Mouse (Mus musculus): ENCODE results near the gene Amd1. TPM values are rescaled to one million over a fixed set of nuclear protein-coding genes. Genes with fewer than 3 reads are reported as not detected.

The Amd1 gene
- polyA plus RNA-seq (2017; shearing (Covaris generic)): 10 to 100 TPM; 57.9 to 78.4 TPM

GRCm38 (mm10) chr10:40302140-40302985 lies at the start of gene Amd1:
Amd1 (minus strand) TSS chr10:40302186.
- peak; percentile 93 for ATAC-seq

DNA sequence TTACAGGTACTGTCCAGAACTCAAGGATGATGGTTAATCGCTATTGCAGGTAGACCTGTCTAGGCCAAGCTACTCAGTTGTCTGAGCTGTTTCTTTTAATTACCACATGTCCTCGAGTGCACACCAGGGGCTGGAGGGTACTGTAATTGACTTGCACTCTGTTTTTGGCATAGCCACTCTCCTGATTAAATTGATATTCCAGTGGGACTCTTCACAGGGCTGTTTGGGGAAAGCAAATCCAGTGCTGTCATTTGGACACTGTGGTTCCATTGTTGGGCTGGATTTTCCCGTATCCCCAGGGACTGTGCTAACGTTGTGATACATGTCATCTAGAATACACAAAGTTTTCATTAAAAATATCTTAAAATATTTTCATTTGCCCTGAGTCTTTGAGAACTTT lies 49.2 kb upstream of the Amd1 start:
- no peak for ATAC-seq

DNA sequence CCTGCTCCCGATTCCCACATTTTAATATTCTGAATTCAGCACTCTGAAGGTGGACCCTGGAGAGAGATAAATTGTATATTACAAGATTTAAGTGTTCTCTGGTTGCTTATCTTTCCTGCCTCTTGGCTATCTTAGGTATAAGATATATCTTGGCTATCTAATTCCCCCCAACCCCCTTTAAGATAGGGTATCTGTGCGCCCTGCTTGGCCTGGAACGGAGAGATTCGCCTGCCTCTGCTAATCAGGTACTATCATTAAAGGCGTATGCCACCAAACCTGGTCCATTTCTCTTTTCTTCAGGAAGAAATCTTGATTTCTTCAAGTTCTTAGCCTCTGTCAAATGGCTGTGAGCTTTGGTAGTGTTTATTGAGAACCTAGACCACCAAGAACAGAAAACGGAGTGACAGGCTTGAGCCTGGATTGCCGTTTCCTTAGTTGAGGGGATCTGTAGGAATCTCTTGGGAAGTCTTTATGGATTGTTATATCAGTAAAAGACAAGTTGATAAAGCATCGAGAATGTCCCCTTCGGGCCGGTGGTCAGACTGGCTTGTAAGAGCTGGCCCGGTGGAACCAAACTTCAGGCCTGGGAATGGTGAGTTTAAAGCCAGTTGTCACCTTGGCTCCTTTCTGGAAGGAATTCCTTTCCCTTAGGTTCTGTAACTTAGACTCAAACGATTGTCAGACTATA lies 48.4 kb upstream of the Amd1 start:
- no peak for ATAC-seq

DNA sequence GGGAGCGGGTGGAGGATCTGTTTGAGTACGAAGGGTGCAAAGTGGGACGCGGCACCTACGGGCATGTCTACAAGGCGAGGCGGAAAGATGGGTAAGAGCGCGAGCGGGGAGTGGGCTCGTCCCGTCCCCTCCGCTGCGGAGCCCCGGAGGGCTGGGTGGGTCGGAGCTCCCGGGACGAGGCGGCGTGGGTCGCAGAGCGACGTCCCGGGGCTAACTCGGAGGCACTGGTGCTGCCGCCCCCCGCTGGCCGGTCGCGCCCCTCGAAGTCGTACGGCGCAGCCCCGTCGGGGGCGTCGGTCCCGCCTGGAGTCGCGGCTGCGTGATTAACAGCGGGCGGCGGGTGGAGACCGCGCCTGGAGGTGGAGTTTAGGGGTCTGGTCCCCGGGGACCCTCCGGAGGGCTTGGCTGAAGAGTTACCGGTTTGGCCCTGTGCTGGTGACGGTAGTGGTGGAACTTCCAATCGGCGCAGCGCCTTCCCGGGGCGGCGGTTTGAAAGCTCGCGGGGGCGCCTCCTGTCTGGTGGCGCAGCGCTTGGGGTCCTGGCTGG lies 47.7 kb upstream of the Amd1 start:
- ATAC-seq: no peak

GRCm38 (mm10) chr10:40348566-40349536 lies 46.9 kb upstream of the Amd1 start:
- ATAC-seq: peak; percentile 82

- ATAC-seq: no peak
Measured at GRCm38 (mm10) chr10:40347461-40347954, 45.5 kb upstream of the Amd1 start.

- no peak for ATAC-seq
Measured at GRCm38 (mm10) chr10:40346776-40347403, 44.9 kb upstream of the Amd1 start.

GRCm38 (mm10) chr10:40342036-40342435 lies 40.0 kb upstream of the Amd1 start:
- ATAC-seq: no peak

DNA sequence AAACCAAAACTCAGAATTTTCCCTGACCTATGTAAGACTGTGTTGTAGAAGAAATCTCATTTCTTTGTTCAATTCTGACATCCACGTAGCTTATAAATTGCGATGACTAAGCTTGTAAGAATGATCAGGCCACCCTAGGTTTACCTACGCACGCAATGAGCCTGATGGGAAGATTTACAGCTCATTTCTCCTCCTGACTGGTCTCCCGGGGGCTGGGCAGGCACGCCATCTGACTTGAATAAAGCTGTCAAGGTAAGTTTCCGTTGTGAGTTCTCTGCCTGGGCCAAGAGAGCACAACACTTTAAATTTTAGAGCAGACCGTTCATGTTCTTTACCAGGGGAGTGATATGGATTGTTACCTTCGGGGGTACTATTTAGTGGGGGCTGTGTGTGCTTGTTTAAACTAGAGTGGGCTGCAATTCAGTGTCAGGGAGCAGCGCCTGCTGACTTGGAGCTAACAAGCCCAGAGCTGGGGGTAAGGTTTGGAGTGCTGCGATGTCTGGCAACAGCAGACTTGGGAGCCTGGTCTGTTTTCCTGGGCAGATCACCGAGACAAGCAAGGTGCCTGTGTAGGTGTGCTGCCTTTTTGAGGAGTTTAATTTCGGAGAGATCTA lies 37.5 kb upstream of the Amd1 start, which contains the start of gene Cdk19:
TSS of gene Cdk19 (plus strand) at position 214 of the 614 bp plus-strand sequence.
- ATAC-seq: no peak

DNA sequence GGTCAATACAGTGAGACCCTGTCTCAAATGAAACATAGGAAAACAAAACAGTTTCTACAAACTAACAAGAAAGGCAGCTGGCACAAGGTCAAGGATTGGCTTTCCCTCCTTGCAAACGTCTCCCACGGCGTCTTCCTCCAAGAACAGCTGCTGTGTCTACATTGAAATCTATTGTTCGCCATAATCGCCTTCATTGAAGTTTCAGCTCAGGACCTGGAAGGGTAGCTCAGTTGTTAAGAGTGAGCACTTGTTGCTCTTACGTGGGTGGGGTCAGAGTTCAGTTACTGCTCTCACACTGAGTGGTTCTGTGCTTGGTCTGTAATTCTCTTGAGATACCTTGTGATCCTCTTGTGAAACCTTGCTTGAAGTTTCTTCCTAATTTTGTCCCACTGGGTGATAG lies 30.9 kb upstream of the Amd1 start:
- ATAC-seq: no peak

- no peak for ATAC-seq
Measured at GRCm38 (mm10) chr10:40330262-40330661, 28.3 kb upstream of the Amd1 start.

- ATAC-seq: no peak
Measured at GRCm38 (mm10) chr10:40328004-40328551, 26.1 kb upstream of the Amd1 start.

DNA sequence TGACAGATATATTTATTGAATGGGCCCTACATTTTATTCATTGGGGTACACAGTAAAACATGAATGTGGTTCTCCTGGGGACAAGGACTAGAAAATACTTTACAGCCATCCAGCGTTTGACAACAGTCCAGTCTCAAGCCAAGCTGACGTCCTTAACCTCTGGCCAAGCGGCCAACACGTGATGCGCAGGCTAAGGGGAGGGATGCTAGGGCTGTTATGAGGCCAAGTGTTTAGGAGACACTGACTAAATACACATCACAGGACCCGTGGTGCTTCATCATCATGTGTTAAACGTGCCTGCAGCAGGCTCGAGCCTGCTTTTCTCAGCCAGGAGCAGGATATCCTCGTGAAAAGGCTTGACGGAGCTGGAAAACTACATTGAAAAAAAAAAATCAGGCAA lies 18.3 kb upstream of the Amd1 start:
- ATAC-seq: no peak

GRCm38 (mm10) chr10:40316841-40317585 lies 15.0 kb upstream of the Amd1 start:
- ATAC-seq: no peak

GRCm38 (mm10) chr10:40312781-40313180 lies 10.8 kb upstream of the Amd1 start:
- ATAC-seq: no peak

- ATAC-seq: peak; percentile 75
Measured at GRCm38 (mm10) chr10:40309884-40310635, 8.1 kb upstream of the Amd1 start.

DNA sequence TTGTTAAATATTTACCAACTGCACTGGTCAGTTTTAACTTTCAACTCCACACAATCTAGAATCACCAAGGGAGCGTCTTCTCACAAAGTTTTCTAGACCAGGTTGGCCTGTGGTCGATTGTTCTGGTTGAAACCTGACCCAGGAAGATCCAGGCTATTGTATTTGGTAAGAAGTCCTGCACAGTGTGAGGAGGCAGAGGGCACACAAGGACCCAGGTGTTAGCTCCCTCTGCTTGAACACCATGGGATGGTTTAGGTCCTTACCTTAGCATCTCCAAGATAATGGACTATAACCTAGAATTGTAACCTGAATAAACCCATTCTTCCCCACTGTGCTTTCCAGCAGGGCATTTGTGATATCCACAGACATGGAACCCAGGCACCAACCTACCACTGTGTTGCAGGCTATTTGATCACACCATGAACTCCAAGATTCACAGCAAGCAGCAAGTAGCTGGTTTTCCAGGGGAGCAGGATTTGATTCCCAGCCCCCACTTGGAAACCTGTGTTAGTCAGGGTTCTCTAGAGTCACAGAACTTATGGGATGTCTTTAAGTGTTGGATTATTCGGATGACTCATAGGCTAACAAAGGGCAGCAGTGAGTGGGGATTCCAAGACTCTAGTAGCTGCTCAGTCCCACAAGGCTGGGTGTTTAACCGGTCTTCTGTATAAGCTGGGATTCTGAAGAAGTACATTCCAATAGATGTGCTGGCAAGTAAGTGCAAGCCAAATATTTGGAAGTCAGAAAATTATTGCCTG lies 6.0 kb upstream of the Amd1 start:
- no peak for ATAC-seq

DNA sequence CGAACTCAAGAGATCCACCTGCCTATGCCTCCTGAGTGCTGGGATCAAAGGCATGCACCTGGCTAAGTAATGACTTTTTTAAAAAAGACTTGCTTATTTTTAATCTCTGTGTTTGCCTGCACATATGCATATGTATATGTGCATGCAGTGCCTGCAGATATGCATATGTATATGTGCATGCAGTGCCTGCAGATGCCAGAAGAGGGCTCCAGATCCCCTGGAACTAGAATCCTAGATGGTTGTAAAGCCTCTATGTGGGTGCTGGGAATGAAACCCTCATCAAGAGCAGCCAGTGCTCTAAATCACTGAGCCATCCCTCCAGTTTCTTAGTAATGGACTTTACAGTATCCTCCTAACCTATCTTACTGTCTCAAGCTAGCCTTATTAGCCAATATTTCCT lies 4.0 kb upstream of the Amd1 start:
- ATAC-seq: no peak

Measured in activated CD4-positive, CD25-positive, alpha-beta regulatory T cell, adult 4 months (primary cell).